Mouse (Mus musculus) ovary, adult 10 weeks (tissue): ENCODE data around the gene Sec13. TPM values are rescaled to one million over a fixed set of nuclear protein-coding genes. Genes with fewer than 3 reads are reported as not detected.

Experiments used
- polyA plus RNA-seq: library from polyadenylated mRNA; stranded (reverse); fragments of 350-450 nt; fragmentation: Illumina TruSeq; extraction: RNeasy Lipid Tissue Mini Kit (QIAGEN cat#74804); gene quantifications from one replicate; pipeline ENCODE4 v1.2.3, GENCODE M21; 2014

Gene Sec13
- 14.8 TPM for polyA plus RNA-seq

DNA sequence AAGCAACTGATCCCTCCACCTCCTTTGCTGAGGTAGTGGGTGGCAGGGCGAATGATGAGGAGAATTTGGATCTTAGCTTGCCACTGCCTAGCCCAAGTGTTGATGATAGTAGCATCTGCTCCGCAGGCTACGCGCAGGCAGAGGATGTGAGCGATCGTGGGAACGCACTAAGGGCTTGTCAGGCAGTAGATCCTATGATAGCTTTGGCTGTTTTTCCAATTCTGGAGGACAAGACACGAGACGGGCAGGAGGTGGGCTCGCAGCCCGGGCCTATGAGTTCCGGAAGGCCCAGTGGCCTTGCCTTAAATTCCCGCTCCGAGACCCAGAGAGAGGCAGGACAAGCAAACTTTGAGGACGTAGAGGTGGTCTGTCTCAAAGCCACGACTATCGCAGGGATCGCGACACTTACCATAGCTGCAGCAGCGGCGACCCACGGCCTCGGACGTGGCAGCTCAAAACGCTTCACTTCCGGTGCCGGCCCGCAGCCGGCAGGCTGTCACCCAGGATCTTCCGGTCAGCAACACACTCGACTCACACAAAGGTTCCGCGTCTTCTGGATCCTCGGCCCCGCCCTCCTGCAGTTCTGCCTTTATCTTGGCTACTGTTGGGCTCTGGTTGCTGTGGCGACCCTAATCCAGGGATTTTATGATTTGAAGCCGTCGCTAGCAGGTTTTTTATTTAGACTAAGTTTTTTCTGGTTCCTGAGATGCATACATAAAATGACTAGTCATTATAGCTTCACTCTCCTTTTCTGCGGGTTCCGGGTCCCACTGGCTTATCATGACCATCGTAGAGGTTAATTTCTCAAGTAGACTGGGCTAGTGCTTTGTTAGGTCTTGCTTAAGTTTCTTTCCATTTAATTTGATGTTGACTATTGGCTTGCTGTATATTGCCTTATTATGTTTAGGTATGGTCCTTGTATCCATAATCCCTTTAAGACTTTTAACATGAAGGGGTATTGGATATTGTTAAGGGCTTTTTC, at the start of gene Sec13:
Gene Sec13 (minus strand): TSS at position 508 of the 982 bp plus-strand sequence.

GRCm38 (mm10) chr6:113719878-113720277, 20.7 kb downstream of the Sec13 start, which contains the start of gene Ghrl:
Gene Ghrl, minus strand, starts transcription at chr6:113719880.

GRCm38 (mm10) chr6:113696582-113697221, 43.8 kb downstream of the Sec13 start, which contains the start of gene Tatdn2:
Gene Tatdn2, plus strand, starts transcription at chr6:113697050.

Other genes starting within 250 kb of the Sec13 start
- gene Prrt3, start 238.8 kb downstream of the Sec13 start, polyA plus RNA-seq: not detected
- 111 TPM for gene Emc3, start 209.1 kb downstream of the Sec13 start, polyA plus RNA-seq
- gene Fancd2, start 209.1 kb downstream of the Sec13 start, polyA plus RNA-seq: 4.6 TPM
- gene Fancd2os, start 140.0 kb downstream of the Sec13 start, polyA plus RNA-seq: 0.34 TPM
- gene Brk1, start 136.0 kb downstream of the Sec13 start, polyA plus RNA-seq: 43.7 TPM
- 38.4 TPM for gene Vhl, start 116.8 kb downstream of the Sec13 start, polyA plus RNA-seq
- gene Irak2, start 102.3 kb downstream of the Sec13 start, polyA plus RNA-seq: 3.0 TPM
- gene Tatdn2, start 43.7 kb downstream of the Sec13 start, polyA plus RNA-seq: 13.5 TPM
- not detected for gene Ghrl, start 20.9 kb downstream of the Sec13 start, polyA plus RNA-seq